Mouse (Mus musculus) kidney, postnatal 0 days (tissue): ENCODE measurements at regions not wholly inside any gene's neighbourhood (a gene's known extent, or its start where the extent isn't known, plus 50 kb on each side); places are given as distances from the start of the nearest gene placed in this dataset.
A peak's percentile ranks its signal among the peaks of the same experiment; 100 is the strongest.

Experiments used
- ATAC-seq: fragments of 200-750 bp; cut with Nextera tagmentation; replicated peaks from 2 replicates; pipeline ENCODE4 v1.8.0; 2017; ENCODE audit warnings: low read depth, moderate number of reproducible peaks, moderate TSS enrichment, moderate library complexity; ENCODE audit not compliant: low FRiP score
- DNase-seq: peaks from one replicate; pipeline ENCODE4 v3.0.0-alpha.2; 2016; ENCODE audit warnings: low spot score
- H3K27ac ChIP-seq: fragments of 300-500 bp; sonication (generic); 2 replicates; pipeline ENCODE4 v1.5.1; 2014; ENCODE audit warnings: mild to moderate bottlenecking
- H3K27me3 ChIP-seq: fragments of 300-500 bp; sonication (generic); 2 replicates; pipeline ENCODE4 v1.6.1; 2014; ENCODE audit warnings: low read length, mixed read lengths; ENCODE audit not compliant: insufficient read depth
- H3K36me3 ChIP-seq: fragments of 300-500 bp; sonication (generic); 2 replicates; pipeline ENCODE4 v1.6.1; 2014; ENCODE audit warnings: low read length, mixed read lengths; ENCODE audit not compliant: insufficient read depth
- H3K4me1 ChIP-seq: fragments of 300-500 bp; sonication (generic); replicated peaks from 2 replicates; pipeline ENCODE4 v1.6.1; 2014; ENCODE audit warnings: antibody characterized with exemption, low read length, mixed read lengths; ENCODE audit not compliant: insufficient read depth
- H3K4me2 ChIP-seq: fragments of 300-500 bp; sonication (generic); 2 replicates; pipeline ENCODE4 v1.6.1; 2014; ENCODE audit warnings: mild to moderate bottlenecking, low read length, moderate library complexity, mixed read lengths
- H3K4me3 ChIP-seq: fragments of 300-500 bp; sonication (generic); replicated peaks from 2 replicates; pipeline ENCODE4 v1.5.1; 2014; ENCODE audit warnings: low read depth, low read length
- H3K9ac ChIP-seq: fragments of 300-500 bp; sonication (generic); 2 replicates; pipeline ENCODE4 v1.6.1; 2014; ENCODE audit warnings: low read depth, low read length
- H3K9me3 ChIP-seq: fragments of 300-500 bp; sonication (generic); replicated peaks from 2 replicates; pipeline ENCODE4 v1.6.1; 2016; ENCODE audit warnings: low read length, inconsistent platforms, mixed read lengths
- CTCF ChIP-seq: IDR thresholded peaks from 2 replicates; pipeline ENCODE4 v1.5.1; 2016; ENCODE audit warnings: antibody characterized with exemption, low read depth, mild to moderate bottlenecking, moderate library complexity
- WGBS: fragments of 180-500 bp; shearing (Covaris S2); extraction: QIAGEN DNeasy Blood & Tissue Kit; methylation state at CpG from one replicate; pipeline ENCODE4 v1.1.7; 2014; 5-methylcytosine and 5-hydroxymethylcytosine counted together

DNA sequence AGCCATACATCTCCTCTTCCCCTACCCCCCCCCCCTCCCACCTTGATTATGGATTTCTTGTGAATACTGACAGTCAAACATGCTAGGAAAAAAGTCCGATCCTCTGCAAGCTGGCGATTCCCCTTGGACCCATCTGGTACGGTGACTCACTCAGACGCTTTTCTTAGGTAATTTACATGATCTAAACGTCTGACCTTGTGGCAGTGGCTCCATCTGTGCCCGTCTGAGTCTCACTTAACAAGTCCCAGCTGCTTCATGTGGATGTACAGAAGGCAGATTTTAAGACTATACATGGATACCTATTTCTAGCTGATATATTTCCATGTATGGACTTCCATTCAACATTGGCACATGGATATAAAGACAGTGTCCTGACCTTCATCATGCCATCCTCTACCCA, 481.0 kb downstream of the Lipi start:
- 42% methylated on average over 6 of the region's 6 CpGs for WGBS
- no peak for DNase-seq
- no peak for TF ChIP-seq CTCF
- Histone ChIP-seq H3K9ac (no peak overlapping the region), H3K9me3 (no peaks in the 10 kb centered on the region), H3K4me2 (no peak overlapping the region), H3K4me3 (no peak overlapping the region), H3K27ac (no peak overlapping the region), H3K36me3 (no peaks in the 10 kb centered on the region), H3K4me1 (no peaks in the 10 kb centered on the region), H3K27me3 (no peaks in the 10 kb centered on the region)
- ATAC-seq, result no peak

GRCm38 (mm10) chr16:75093163-75093562, 492.7 kb downstream of the Lipi start:
- Histone ChIP-seq H3K4me1 (no peaks in the 10 kb centered on the region), H3K27me3 (no peaks in the 10 kb centered on the region), H3K27ac (no peak overlapping the region), H3K9me3 (no peaks in the 10 kb centered on the region), H3K9ac (no peak overlapping the region), H3K4me2 (peak overlapping the region; percentile 44), H3K36me3 (no peaks in the 10 kb centered on the region), H3K4me3 (no peak overlapping the region)
- WGBS, result 40% methylated on average over 6 of the region's 6 CpGs
- TF ChIP-seq CTCF, result no peak
- ATAC-seq, result no peak
- no peak for DNase-seq

DNA sequence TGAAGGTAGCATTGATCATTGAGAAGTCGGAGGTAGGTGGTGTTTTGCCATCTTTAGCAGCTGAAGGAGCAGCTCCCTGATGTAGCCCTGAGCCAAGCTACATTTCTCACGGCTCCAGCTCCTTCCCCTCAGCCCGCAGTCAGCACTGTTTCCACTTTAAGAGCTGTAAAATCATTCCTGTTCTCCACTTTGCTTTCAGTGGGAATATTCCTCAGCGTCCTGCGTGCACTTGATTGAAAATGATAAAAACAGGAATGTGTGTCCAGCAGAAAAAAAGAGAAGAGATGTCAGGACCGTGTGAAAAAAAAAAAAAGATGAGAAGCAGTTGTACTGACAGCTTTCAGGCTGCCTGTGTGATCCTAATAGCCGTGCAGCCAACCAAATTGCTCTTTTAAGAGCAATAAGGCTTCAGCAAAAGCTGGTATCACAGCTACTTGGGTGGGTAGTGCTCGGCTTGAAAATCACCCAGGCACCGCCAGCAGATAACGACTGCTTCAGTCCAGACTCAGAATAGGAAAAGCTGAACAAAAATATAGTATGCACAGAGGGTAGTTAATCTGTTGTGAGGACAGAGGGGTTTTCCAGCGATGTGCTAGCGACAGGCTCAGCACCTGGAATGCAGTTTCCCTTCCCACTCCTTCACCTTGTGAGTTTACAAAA, 493.3 kb downstream of the Lipi start:
- TF ChIP-seq CTCF, result no peak
- 10% methylated on average over 12 of the region's 12 CpGs for WGBS
- Histone ChIP-seq H3K4me3 (0 out of 2 replicates have a peak overlapping the region, but pooled peaks have one; percentile 9), H3K4me2 (peak overlapping the region; percentile 44), H3K9ac (no peak overlapping the region), H3K4me1 (no peaks in the 10 kb centered on the region), H3K27ac (no peak overlapping the region), H3K9me3 (no peaks in the 10 kb centered on the region), H3K36me3 (no peaks in the 10 kb centered on the region), H3K27me3 (no peaks in the 10 kb centered on the region)
- no peak for ATAC-seq
- peak; percentile 10 for DNase-seq

GRCm38 (mm10) chr16:75091931-75092330, 493.9 kb downstream of the Lipi start:
- H3K4me2 ChIP-seq, result 0 out of 2 replicates have a peak overlapping the region, but pooled peaks have one; percentile 44
- TF ChIP-seq CTCF, result no peak
- no peak overlapping the region for H3K9ac ChIP-seq
- H3K27me3 ChIP-seq, result no peaks in the 10 kb centered on the region
- H3K27ac ChIP-seq, result no peak overlapping the region
- no peaks in the 10 kb centered on the region for H3K9me3 ChIP-seq
- no peak for ATAC-seq
- 48% methylated on average over 2 of the region's 2 CpGs for WGBS
- H3K4me3 ChIP-seq, result no peak overlapping the region
- no peaks in the 10 kb centered on the region for H3K36me3 ChIP-seq
- no peak for DNase-seq
- H3K4me1 ChIP-seq, result no peaks in the 10 kb centered on the region

DNA sequence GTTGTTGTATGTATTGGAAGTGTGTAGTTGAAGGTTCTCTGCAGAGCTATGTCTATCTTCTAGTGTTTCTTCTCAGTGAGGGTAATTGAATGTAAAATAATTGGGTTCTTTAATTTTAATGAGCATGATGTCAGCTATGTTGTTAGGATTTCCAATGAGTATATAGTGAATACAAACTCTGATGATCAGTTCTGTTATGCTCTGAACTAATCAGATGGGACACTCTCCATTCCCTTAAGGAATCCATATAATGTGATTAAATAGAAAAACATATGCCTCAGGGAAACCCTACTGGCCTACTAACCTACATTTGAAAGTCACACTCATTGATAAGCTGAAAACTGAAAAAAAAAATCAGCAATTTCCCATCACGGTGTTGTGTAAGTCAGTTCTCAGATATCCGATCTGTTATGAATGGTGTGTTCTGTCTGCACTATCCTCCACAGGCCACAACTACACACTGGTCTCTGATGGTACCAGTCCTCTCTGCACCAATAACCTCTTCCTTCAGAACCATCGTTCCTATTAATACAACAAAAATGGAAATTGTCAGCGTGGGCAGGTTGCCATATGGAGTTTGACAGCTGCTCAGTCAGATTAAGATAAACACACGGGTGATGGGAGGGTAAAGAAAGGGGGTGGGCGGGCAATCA, 496.4 kb downstream of the Lipi start:
- Histone ChIP-seq H3K9ac (no peak overlapping the region), H3K9me3 (no peaks in the 10 kb centered on the region), H3K27ac (no peak overlapping the region), H3K27me3 (no peaks in the 10 kb centered on the region), H3K4me1 (no peaks in the 10 kb centered on the region), H3K4me3 (no peak overlapping the region), H3K36me3 (no peaks in the 10 kb centered on the region), H3K4me2 (no peak overlapping the region)
- DNase-seq, result no peak
- TF ChIP-seq CTCF, result no peak
- 85% methylated on average over 6 of the region's 6 CpGs for WGBS
- no peak for ATAC-seq

- no peak for ATAC-seq
- Histone ChIP-seq H3K9me3 (no peaks in the 10 kb centered on the region), H3K36me3 (no peaks in the 10 kb centered on the region), H3K4me1 (no peaks in the 10 kb centered on the region), H3K9ac (no peak overlapping the region), H3K4me3 (no peak overlapping the region), H3K27ac (no peak overlapping the region), H3K4me2 (no peak overlapping the region), H3K27me3 (no peaks in the 10 kb centered on the region)
- TF ChIP-seq CTCF, result no peak
- WGBS, result 88% methylated on average over 5 of the region's 5 CpGs
- DNase-seq, result no peak
These were observed 497.2 kb downstream of the Lipi start for GRCm38 (mm10) chr16:75088701-75089100.

DNA sequence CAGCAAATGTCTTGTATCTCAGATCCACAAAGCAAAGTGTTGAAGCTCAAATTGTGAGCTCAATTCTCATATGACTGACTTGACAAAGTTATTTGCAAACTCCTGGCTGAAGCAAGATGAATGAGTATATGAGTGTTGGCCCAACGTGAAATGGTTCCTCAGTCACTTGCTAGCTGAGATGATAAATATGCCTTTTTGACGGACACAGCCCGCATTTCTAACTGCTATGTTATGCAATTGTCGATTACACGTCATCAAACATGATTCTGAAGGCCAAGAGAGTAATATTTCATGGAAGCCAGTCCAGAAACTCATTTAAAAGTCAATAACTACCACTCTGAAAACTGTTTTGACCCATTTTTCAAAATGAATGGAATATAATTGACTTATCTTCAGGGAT, 520.6 kb downstream of the Lipi start:
- Histone ChIP-seq H3K9ac (no peak overlapping the region), H3K4me3 (no peak overlapping the region), H3K4me2 (no peak overlapping the region), H3K4me1 (no peaks in the 10 kb centered on the region), H3K36me3 (no peaks in the 10 kb centered on the region), H3K27me3 (no peaks in the 10 kb centered on the region), H3K9me3 (no peaks in the 10 kb centered on the region), H3K27ac (no peak overlapping the region)
- ATAC-seq (no peak), DNase-seq (no peak)
- no peak for TF ChIP-seq CTCF
- WGBS, result 77% methylated on average over 5 of the region's 5 CpGs
